8 mouse cellular contexts compared by ENCODE assay signal in genomic region chr17:79614691-79615588, GRCm38 (mm10). TPM values are rescaled to one million over a fixed set of nuclear protein-coding genes. Genes with fewer than 3 reads are reported as not detected.
DNase-seq lines count a peak whose midpoint lies in the region; ATAC-seq lines count a peak whose summit lies in the region.

No protein-coding gene starts in this region.

- H3K9ac ChIP-seq in intestine, embryonic 16.5 days (ENCODE audit: low read depth, low read length): peak overlapping the region; percentile 90

- peak overlapping the region; percentile 63 for H3K4me2 ChIP-seq in intestine, embryonic 16.5 days (ENCODE audit: low read depth, low read length)

- H3K27me3 ChIP-seq in intestine, embryonic 16.5 days (replicated peaks; ENCODE audit: control insufficient read depth, insufficient read depth, low read length): no peaks in the 10 kb centered on the region
- H3K27me3 ChIP-seq in midbrain, embryonic 10.5 days (ENCODE audit: low read depth, poor library complexity, severe bottlenecking): no peaks in the 10 kb centered on the region

- intact Hi-C loops in gastrocnemius, postnatal 36 days (cut with DNase I): no loop called here
- intact Hi-C loops in left cerebral cortex, postnatal 36 days (cut with DNase I): no loop called here

- peak; percentile 95 for DNase-seq in adrenal gland, adult 2 months
- peak; percentile 85 for DNase-seq in embryo, embryonic 11 days
- DNase-seq in gastrocnemius, postnatal 36 days: peak; percentile 54 to 76
- DNase-seq in left cerebral cortex, postnatal 36 days (ENCODE audit: low spot score in 2 of 2): peak; percentile 75 to 80
- DNase-seq in midbrain, embryonic 10.5 days (ENCODE audit: low spot score): peak; percentile 80
- DNase-seq in right cerebral cortex, postnatal 36 days (ENCODE audit: low spot score in 2 of 2): peak; percentile 54 to 57
- peak; percentile 67 to 68 for DNase-seq in urinary bladder, postnatal 4 days (ENCODE audit: low spot score in 2 of 2)

- ATAC-seq in intestine, embryonic 16.5 days: peak; percentile 96

- no peaks in the 10 kb centered on the region for H3K36me3 ChIP-seq in intestine, embryonic 16.5 days (ENCODE audit: control insufficient read depth, insufficient read depth, low read length)
- no peaks in the 10 kb centered on the region for H3K36me3 ChIP-seq in midbrain, embryonic 10.5 days

- WGBS in intestine, embryonic 16.5 days: 2% methylated on average over 52 of the region's 57 CpGs
- WGBS in midbrain, embryonic 10.5 days: 4% methylated on average over 47 of the region's 57 CpGs

- peak overlapping the region; percentile 35 for H3K27ac ChIP-seq in intestine, embryonic 16.5 days (ENCODE audit: low read length)
- H3K27ac ChIP-seq in midbrain, embryonic 10.5 days (replicated peaks): peak overlapping the region; percentile 95

- peak overlapping the region; percentile 78 for H3K4me3 ChIP-seq in intestine, embryonic 16.5 days (ENCODE audit: low read length)
- H3K4me3 ChIP-seq in midbrain, embryonic 10.5 days: peak overlapping the region; percentile 85

- 0 out of 2 replicates have a peak, but pooled peaks cover 3% of the 10 kb centered on the region for H3K4me1 ChIP-seq in intestine, embryonic 16.5 days (ENCODE audit: control insufficient read depth, insufficient read depth, low read length)
- H3K4me1 ChIP-seq in midbrain, embryonic 10.5 days: peaks cover 17% of the 10 kb centered on the region

- no peaks in the 10 kb centered on the region for H3K9me3 ChIP-seq in intestine, embryonic 16.5 days (ENCODE audit: control insufficient read depth, low read length)
- H3K9me3 ChIP-seq in midbrain, embryonic 10.5 days (replicated peaks): no peaks in the 10 kb centered on the region

RNA-seq across cellular contexts. Expression of gene Rmdn2, which starts 3.3 kb away (rescaled TPM):
- 100 to 1,000 TPM; 281 to 503 TPM for total RNA-seq in adrenal gland, adult 2 months (2021)
- polyA plus RNA-seq in adrenal gland, adult 2 months (2012; rRNA removed): 9.5 and 12.6 TPM in 2 replicates
- total RNA-seq in gastrocnemius, postnatal 36 days (2021): 10 to 100 TPM in 1 of 2 experiments, 1 to 10 TPM in 1; 8.4 to 10.1 TPM
- polyA plus RNA-seq in intestine, embryonic 16.5 days (2015; fragmentation: Nextera tagmentation; extraction: Ambion mirVana): 8.6 and 10.1 TPM in 2 replicates
- 10 to 100 TPM; 13.0 to 13.4 TPM for total RNA-seq in left cerebral cortex, postnatal 36 days (2021)
- polyA plus RNA-seq in midbrain, embryonic 10.5 days (2016; fragmentation: Nextera tagmentation; extraction: Ambion mirVana): 3.8 and 5.0 TPM in 2 replicates

Comparison
In these comparisons a context has a peak if more than half of its experiments do, and no peak if none do; other contexts are left out.
1. Peak in every context shown above with its lines: DNase-seq, ATAC-seq, H3K4me3 ChIP-seq and H3K27ac ChIP-seq.
2. RNA of gene Rmdn2, which starts 3.3 kb away (total RNA-seq): 281 to 503 TPM in adrenal gland, adult 2 months; 13.0 to 13.4 TPM in left cerebral cortex, postnatal 36 days and 8.4 to 10.1 TPM in gastrocnemius, postnatal 36 days; every median in the first group is over 10 times any median in the second.